19 mouse cellular contexts compared by ENCODE assay signal in genomic region chr10:28636096-28636495, GRCm38 (mm10). TPM values are rescaled to one million over a fixed set of nuclear protein-coding genes. Genes with fewer than 3 reads are reported as not detected.
"Had no signal": no experiment of that assay in that cellular context is flagged by ENCODE, and none has a peak within 500 bp of the region (broad histone marks: within the 10 kb centered on the region; RNA-seq: fewer than 3 reads in every experiment).

No protein-coding gene starts in this region.

- H3K36me3 ChIP-seq: limb, embryonic 15.5 days; liver, embryonic 12.5 days; midbrain, embryonic 15.5 days; stomach, embryonic 15.5 days had no signal

- DNase-seq: kidney, adult 2 months; kidney, postnatal 10 days; lung, embryonic 14.5 days; lung, postnatal 10 days; lung, postnatal 4 days; right cerebral cortex, postnatal 4 days; thymus, postnatal 36 days had no signal

- ATAC-seq: intestine, embryonic 16.5 days; liver, embryonic 12.5 days; midbrain, embryonic 15.5 days had no signal

- H3K9me3 ChIP-seq: limb, embryonic 15.5 days; liver, embryonic 12.5 days; midbrain, embryonic 15.5 days; stomach, embryonic 15.5 days had no signal

- H3K4me3 ChIP-seq: left cerebral cortex, adult 2 months; limb, embryonic 15.5 days; liver, embryonic 12.5 days; midbrain, embryonic 15.5 days; stomach, embryonic 15.5 days had no signal

- H3K9ac ChIP-seq: limb, embryonic 15.5 days; liver, embryonic 12.5 days; lung, embryonic 14.5 days; midbrain, embryonic 15.5 days; stomach, embryonic 15.5 days had no signal

- H3K27ac ChIP-seq: left cerebral cortex, adult 2 months; limb, embryonic 15.5 days; liver, embryonic 12.5 days; midbrain, embryonic 15.5 days; stomach, embryonic 15.5 days had no signal

- H3K27me3 ChIP-seq: limb, embryonic 15.5 days; liver, embryonic 12.5 days; midbrain, embryonic 15.5 days; stomach, embryonic 15.5 days had no signal

- H3K4me2 ChIP-seq: limb, embryonic 15.5 days; liver, embryonic 12.5 days; lung, embryonic 14.5 days; midbrain, embryonic 11.5 days; midbrain, embryonic 15.5 days; stomach, embryonic 15.5 days had no signal

- H3K4me1 ChIP-seq: limb, embryonic 15.5 days; liver, embryonic 12.5 days; midbrain, embryonic 15.5 days; stomach, embryonic 15.5 days had no signal

RNA-seq across cellular contexts. Expression of gene Themis, which starts 32.1 kb away (rescaled TPM):
- total RNA-seq: layer of hippocampus, postnatal 25 days; left cerebral cortex, adult 2 months; left cerebral cortex, postnatal 14 days had no signal
- polyA plus RNA-seq: limb, embryonic 11.5 days; limb, embryonic 15.5 days; liver, embryonic 12.5 days; liver, embryonic 16.5 days; lung, embryonic 14.5 days; neural tube, embryonic 14.5 days had no signal
